ENCODE assay signal across 8 mouse cellular contexts in genomic region chr13:8995990-8996786, GRCm38 (mm10). TPM values are rescaled to one million over a fixed set of nuclear protein-coding genes. Genes with fewer than 3 reads are reported as not detected.
A peak's percentile ranks its signal among the peaks of the same experiment; 100 is the strongest.
DNase-seq lines count a peak whose midpoint lies in the region; ATAC-seq and TF ChIP-seq lines count a peak whose summit lies in the region.

Gtpbp4 (minus strand) TSS chr13:8996083.

- peak; percentile 23 for TF ChIP-seq EP300 in liver, embryonic 14.5 days (IDR thresholded peaks at IDR 0.05; ENCODE audit: low read depth)
- no peak for TF ChIP-seq EP300 in stomach, postnatal 0 days (optimal IDR thresholded peaks at IDR 0.05)

- peak; percentile 92 for TF ChIP-seq CTCF in liver, embryonic 14.5 days (IDR thresholded peaks at IDR 0.05; ENCODE audit: low read depth)
- TF ChIP-seq CTCF in stomach, postnatal 0 days (IDR thresholded peaks at IDR 0.05; ENCODE audit: low read depth), result peak; percentile 87

- H3K4me3 ChIP-seq in forebrain, embryonic 10.5 days, result peak within 1 kb of the TSS; percentile 99
- peak within 1 kb of the TSS; percentile 84 for H3K4me3 ChIP-seq in heart, embryonic 15.5 days
- peak within 1 kb of the TSS; percentile 82 to 95 for H3K4me3 ChIP-seq in liver, embryonic 14.5 days (ENCODE audit: insufficient read depth in 1 of 2, low read depth in 2 of 2, low read length in 2 of 2)
- H3K4me3 ChIP-seq in neural tube, embryonic 11.5 days (ENCODE audit: low read depth, low read length), result peak within 1 kb of the TSS; percentile 90
- H3K4me3 ChIP-seq in stomach, postnatal 0 days (ENCODE audit: low read depth, low read length), result peak within 1 kb of the TSS; percentile 74

- peaks cover 17% of the 10 kb centered on the region for H3K4me1 ChIP-seq in forebrain, embryonic 10.5 days
- peaks cover 16% of the 10 kb centered on the region for H3K4me1 ChIP-seq in heart, embryonic 15.5 days (replicated peaks)
- H3K4me1 ChIP-seq in liver, embryonic 14.5 days (replicated peaks; ENCODE audit: control insufficient read depth in 2 of 2, insufficient read depth in 2 of 2, low read length in 1 of 2), result peaks cover 22 to 25% of the 10 kb centered on the region in 2 experiments
- peaks cover 5% of the 10 kb centered on the region; the same call in 1 of the 2 replicates for H3K4me1 ChIP-seq in neural tube, embryonic 11.5 days (ENCODE audit: control insufficient read depth, insufficient read depth, low read length)
- 0 out of 2 replicates have a peak, but pooled peaks cover 3% of the 10 kb centered on the region for H3K4me1 ChIP-seq in stomach, postnatal 0 days (replicated peaks; ENCODE audit: control insufficient read depth, insufficient read depth)

- 1% methylated on average over 51 of the region's 51 CpGs for WGBS in forebrain, embryonic 10.5 days
- under 1% methylated on average over 51 of the region's 51 CpGs for WGBS in heart, embryonic 15.5 days
- 2% methylated on average over 51 of the region's 51 CpGs for WGBS in liver, embryonic 14.5 days (ENCODE audit: insufficient replicate concordance)
- 1% methylated on average over 51 of the region's 51 CpGs for WGBS in neural tube, embryonic 11.5 days
- WGBS in stomach, postnatal 0 days, result under 1% methylated on average over 51 of the region's 51 CpGs

- peak; percentile 98 for ATAC-seq in heart, embryonic 15.5 days (replicated peaks; ENCODE audit: insufficient number of reproducible peaks, insufficient read depth, low FRiP score, low read depth)
- peak; percentile 94 for ATAC-seq in liver, embryonic 14.5 days (ENCODE audit: insufficient read depth)
- ATAC-seq in neural tube, embryonic 11.5 days (ENCODE audit: insufficient read depth, low FRiP score, low TSS enrichment), result peak; percentile 97
- ATAC-seq in stomach, postnatal 0 days (ENCODE audit: low FRiP score, low TSS enrichment), result peak; percentile 98

- H3K9me3 ChIP-seq in forebrain, embryonic 10.5 days, result no peaks in the 10 kb centered on the region
- no peaks in the 10 kb centered on the region for H3K9me3 ChIP-seq in heart, embryonic 15.5 days (replicated peaks)
- H3K9me3 ChIP-seq in liver, embryonic 14.5 days (ENCODE audit: control insufficient read depth, low read length), result no peaks in the 10 kb centered on the region
- no peaks in the 10 kb centered on the region for H3K9me3 ChIP-seq in neural tube, embryonic 11.5 days (ENCODE audit: control insufficient read depth, low read length)
- no peaks in the 10 kb centered on the region for H3K9me3 ChIP-seq in stomach, postnatal 0 days (ENCODE audit: control insufficient read depth, low read length)

- H3K27ac ChIP-seq in forebrain, embryonic 10.5 days, result peak within 1 kb of the TSS; percentile 92
- H3K27ac ChIP-seq in heart, embryonic 15.5 days, result peak within 1 kb of the TSS; percentile 94
- peak within 1 kb of the TSS; percentile 95 for H3K27ac ChIP-seq in liver, embryonic 14.5 days
- H3K27ac ChIP-seq in neural tube, embryonic 11.5 days (ENCODE audit: low read depth, low read length), result peak within 1 kb of the TSS; percentile 44; the same call in 1 of the 2 replicates
- H3K27ac ChIP-seq in stomach, postnatal 0 days (replicated peaks), result peak within 1 kb of the TSS; percentile 84

- H3K27me3 ChIP-seq in forebrain, embryonic 10.5 days (ENCODE audit: poor library complexity, severe bottlenecking), result no peaks in the 10 kb centered on the region
- H3K27me3 ChIP-seq in heart, embryonic 15.5 days, result no peaks in the 10 kb centered on the region
- H3K27me3 ChIP-seq in liver, embryonic 14.5 days (ENCODE audit: control insufficient read depth, insufficient read depth, low read length), result no peaks in the 10 kb centered on the region
- H3K27me3 ChIP-seq in neural tube, embryonic 11.5 days (ENCODE audit: control insufficient read depth, insufficient read depth, low read length), result no peaks in the 10 kb centered on the region
- H3K27me3 ChIP-seq in stomach, postnatal 0 days (ENCODE audit: control insufficient read depth, insufficient read depth, low read length), result no peaks in the 10 kb centered on the region

- H3K36me3 ChIP-seq in forebrain, embryonic 10.5 days (replicated peaks), result peaks cover 16% of the 10 kb centered on the region
- peaks cover 2% of the 10 kb centered on the region; the same call in 1 of the 2 replicates for H3K36me3 ChIP-seq in heart, embryonic 15.5 days
- H3K36me3 ChIP-seq in liver, embryonic 14.5 days (replicated peaks; ENCODE audit: control insufficient read depth, insufficient read depth, low read depth), result peaks cover 3% of the 10 kb centered on the region; the same call in 1 of the 2 replicates
- no peaks in the 10 kb centered on the region for H3K36me3 ChIP-seq in neural tube, embryonic 11.5 days (ENCODE audit: control insufficient read depth, insufficient read depth, low read length)
- no peaks in the 10 kb centered on the region for H3K36me3 ChIP-seq in stomach, postnatal 0 days (ENCODE audit: control insufficient read depth, insufficient read depth, low read length)

- H3K9ac ChIP-seq in heart, embryonic 15.5 days, result peak within 1 kb of the TSS; percentile 97
- peak within 1 kb of the TSS; percentile 99 for H3K9ac ChIP-seq in liver, embryonic 14.5 days (replicated peaks)
- H3K9ac ChIP-seq in neural tube, embryonic 11.5 days (ENCODE audit: low read length), result peak within 1 kb of the TSS; percentile 83
- H3K9ac ChIP-seq in stomach, postnatal 0 days (ENCODE audit: low read length), result peak within 1 kb of the TSS; percentile 91

- DNase-seq in CD8-positive naive resting alpha-beta T cell, adult 2 months (ENCODE audit: low read depth in 2 of 2, low spot score in 2 of 2), result peak; percentile 90 to 94
- peak; percentile 97 for DNase-seq in c-Kit-positive CD71-negative TER-119-negative erythroid progenitor cells, embryonic 14.5 days (ENCODE audit: low read depth)
- DNase-seq in forebrain, embryonic 10.5 days (ENCODE audit: extremely low spot score, low spot score), result peak; percentile 96
- peak; percentile 97 to 99 for DNase-seq in kidney, postnatal 25 days
- DNase-seq in liver, embryonic 14.5 days (ENCODE audit: low read depth in 3 of 3, low spot score in 3 of 3), result peak; percentile 97
- DNase-seq in neural tube, embryonic 11.5 days (ENCODE audit: low spot score), result peak; percentile 98
- DNase-seq in stomach, postnatal 0 days (ENCODE audit: low spot score), result peak; percentile 96

- H3K4me2 ChIP-seq in heart, embryonic 15.5 days, result peak within 1 kb of the TSS; percentile 77
- peak within 1 kb of the TSS; percentile 70 for H3K4me2 ChIP-seq in liver, embryonic 14.5 days (ENCODE audit: low read depth)
- peak within 1 kb of the TSS; percentile 82 for H3K4me2 ChIP-seq in neural tube, embryonic 11.5 days (ENCODE audit: low read depth)
- H3K4me2 ChIP-seq in stomach, postnatal 0 days (replicated peaks; ENCODE audit: low read depth), result peak within 1 kb of the TSS; percentile 83

RNA-seq across cellular contexts. Expression of gene Gtpbp4, which starts in this region (rescaled TPM):
- 119 and 125 TPM in 2 replicates for polyA plus RNA-seq in forebrain, embryonic 10.5 days (2016; fragmentation: Nextera tagmentation; extraction: Ambion mirVana)
- polyA plus RNA-seq in heart, embryonic 15.5 days (2015; fragmentation: Nextera tagmentation; extraction: Ambion mirVana), result 43.2 and 49.9 TPM in 2 replicates
- 7.2 and 14.8 TPM in 2 replicates for polyA plus RNA-seq in liver, embryonic 14.5 days (2012; rRNA removed)
- polyA plus RNA-seq in liver, embryonic 14.5 days (2014; fragmentation: Nextera tagmentation; extraction: Ambion mirVana), result 37.1 and 41.9 TPM in 2 replicates
- polyA plus RNA-seq in neural tube, embryonic 11.5 days (2014; fragmentation: Nextera tagmentation; extraction: Ambion mirVana), result 110 and 111 TPM in 2 replicates
- 43.5 and 50.0 TPM in 2 replicates for polyA plus RNA-seq in stomach, postnatal 0 days (2015; fragmentation: Nextera tagmentation; extraction: Ambion mirVana)

Comparison
In these comparisons a context has a peak if more than half of its experiments do, and no peak if none do; other contexts are left out.
1. Peak in every context shown above with its lines: DNase-seq, ATAC-seq, H3K4me3 ChIP-seq and H3K27ac ChIP-seq.
2. H3K27ac ChIP-seq: peak in every context shown above with its lines; median percentile 95 in liver, embryonic 14.5 days; 94 in heart, embryonic 15.5 days; 92 in forebrain, embryonic 10.5 days; 84 in stomach, postnatal 0 days; 44 in neural tube, embryonic 11.5 days.